Mouse (Mus musculus): ENCODE measurements around the gene Acat3.
"Not testable (repeated sequence)": the region's sequence is repeated elsewhere in the genome, so short reads cannot be mapped to it uniquely, and the experiment has no call there.

The Acat3 gene

DNA sequence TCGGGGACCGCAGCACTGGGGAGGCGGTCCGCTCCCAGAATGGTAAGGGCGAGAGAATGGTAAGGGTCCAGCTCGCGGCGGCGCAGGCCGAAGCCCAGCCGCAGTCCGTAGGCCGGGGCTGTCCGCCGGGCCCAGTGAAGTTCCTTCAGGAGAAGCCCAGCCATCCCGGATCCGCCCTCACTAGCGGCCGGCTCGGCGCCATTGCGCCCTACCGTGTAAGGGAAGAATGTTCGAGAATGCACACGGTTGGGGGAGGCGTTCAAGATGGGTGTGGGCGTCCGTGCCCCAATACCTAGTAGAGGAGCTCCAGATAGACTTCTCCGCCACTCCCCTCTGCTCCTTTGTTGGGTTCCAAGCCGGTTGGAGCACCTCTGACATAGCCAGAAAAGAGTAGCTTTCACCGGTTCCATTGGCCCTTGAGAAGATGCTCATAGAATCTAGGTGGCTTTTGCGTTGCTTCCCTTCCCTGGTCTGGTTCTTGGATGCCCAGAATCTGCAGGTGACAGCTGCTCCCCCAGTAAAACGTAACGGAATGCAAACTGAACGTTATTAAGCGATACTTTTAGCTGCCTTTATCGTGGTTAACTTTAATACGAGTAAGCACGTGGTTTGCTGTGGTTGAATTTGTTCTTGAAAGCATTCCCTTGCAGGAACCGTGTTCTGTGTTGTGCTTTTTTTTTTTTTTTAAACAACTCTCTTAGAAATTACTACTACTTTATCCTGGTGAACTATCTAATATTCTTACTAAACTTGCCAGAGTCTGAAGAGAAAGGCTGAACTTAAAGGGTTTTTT is 23.6 kb downstream of the Acat3 start:
- DNase-seq: no peak

DNA sequence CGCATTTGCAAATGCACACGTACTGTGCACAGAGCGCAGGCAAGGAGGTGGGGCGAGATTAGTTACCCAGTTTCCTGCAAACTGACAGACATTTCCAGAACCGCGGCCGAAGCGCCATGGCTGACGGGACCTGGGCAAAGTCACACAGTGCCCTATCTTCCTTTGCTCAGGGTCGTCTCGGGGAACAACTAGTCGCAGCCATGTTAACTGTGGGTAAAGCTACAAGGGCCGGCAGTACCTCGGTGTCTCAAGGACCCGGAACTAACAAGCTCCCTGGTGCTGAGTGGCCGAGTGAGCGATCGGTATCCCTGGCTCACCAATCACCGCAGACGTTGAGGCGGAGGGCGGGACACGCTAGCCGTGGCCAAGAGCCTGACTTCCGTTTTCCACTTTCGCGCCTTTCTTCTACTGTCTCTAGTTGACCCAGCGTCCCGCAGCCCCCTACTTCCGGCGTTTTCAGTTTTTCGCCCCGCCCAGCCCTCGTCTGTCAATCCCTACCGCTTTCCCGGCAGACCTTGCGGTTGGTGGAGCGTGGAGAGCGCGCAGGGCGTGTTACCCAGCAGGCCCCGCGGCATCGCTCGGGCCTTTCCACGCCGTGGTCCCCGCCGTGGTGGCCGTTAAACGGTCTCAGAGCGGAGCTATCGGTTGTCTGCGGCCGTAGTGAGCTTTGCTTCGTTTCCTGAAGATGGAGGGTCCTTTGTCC is 24.4 kb downstream of the Acat3 start, which contains the start of gene Mrpl18:
Gene Mrpl18, minus strand, starts transcription at position 465 of the 703 bp plus-strand sequence.
- DNase-seq: peak; percentile 99

DNA sequence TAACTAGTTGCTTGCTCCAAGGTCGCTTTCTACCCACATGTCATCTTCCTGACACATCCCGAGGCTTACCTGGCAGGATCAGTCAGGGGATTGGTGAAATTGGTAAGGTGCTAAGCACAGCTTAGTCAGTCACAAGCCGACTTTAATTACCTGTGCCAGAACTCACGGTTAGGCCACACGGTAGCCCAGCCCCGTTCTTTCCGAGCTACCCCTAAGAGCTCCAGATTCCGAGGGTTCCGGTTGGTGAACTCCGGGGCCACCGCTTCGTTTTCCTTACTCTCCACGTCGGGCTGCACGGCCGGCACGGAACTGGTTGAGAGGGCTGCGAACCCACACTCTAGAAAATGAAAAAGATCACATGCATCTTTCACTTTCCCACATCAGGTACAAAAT is 24.9 kb downstream of the Acat3 start, which contains the start of gene Tcp1:
Gene Tcp1, plus strand, starts transcription at position 214 of the 393 bp plus-strand sequence.
- no peak for DNase-seq

DNA sequence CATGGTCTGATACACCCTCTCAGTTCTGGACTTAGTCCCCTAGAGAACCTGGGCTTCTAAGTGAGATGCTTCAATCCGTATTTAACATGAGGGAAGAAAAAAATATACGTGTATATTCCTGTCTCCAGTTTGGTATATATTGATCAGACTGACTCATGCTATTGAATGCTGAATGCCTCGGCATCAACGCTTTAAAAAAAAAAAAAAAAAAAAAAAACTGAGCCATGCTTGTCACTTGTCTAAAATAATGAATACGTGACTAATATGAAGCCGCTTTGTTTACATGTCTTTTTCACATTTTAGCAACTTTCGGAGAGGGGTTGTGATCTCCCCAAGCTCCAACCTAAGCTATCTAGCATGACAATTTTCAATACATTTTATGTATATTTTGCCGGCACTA is 30.0 kb downstream of the Acat3 start:
- no peak for DNase-seq

DNA sequence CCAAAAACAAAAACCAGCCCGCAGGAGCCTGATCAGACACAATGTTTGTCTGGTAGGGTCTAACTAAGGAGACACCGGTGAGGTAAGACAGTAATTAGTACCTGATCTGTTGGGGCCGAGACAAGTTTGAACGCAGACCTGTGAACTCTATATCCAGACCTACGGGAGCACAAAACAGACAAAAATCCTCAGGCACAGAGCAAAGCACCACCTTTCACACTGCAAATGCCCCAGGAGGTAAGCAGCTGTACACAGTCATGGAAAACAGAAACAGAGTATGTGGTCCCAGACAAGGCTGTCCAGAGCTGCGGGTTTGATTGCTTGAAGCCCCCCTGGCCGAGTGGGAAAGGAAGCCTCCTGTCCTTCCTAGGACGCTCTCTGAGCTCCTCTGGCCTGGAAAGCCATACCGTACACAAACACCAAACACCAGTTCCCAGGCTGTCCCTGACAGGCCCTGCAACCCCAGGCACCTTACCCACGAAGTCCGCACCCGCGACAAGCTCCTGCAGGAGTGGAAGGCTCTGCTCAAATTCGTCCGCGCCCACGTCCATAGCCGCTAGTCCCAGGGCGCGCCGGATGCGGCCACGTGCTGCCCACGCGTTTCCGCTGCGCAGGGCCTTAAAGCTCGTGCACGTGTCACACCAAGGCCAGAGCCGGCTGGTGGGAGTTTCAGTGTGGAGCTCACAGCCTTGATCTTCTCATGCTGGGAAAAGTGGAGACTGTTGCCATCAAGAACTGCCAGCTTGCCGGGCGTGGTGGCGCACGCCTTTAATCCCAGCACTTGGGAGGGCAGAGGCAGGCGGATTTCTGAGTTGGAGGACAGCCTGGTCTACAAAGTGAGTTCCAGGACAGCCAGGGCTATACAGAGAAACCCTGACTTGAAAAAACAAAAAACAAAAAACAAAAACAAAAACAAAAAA is 30.8 kb downstream of the Acat3 start, which contains the start of gene Pnldc1:
Gene Pnldc1, minus strand, starts transcription at position 870 of the 920 bp plus-strand sequence.
- DNase-seq: no peak

DNA sequence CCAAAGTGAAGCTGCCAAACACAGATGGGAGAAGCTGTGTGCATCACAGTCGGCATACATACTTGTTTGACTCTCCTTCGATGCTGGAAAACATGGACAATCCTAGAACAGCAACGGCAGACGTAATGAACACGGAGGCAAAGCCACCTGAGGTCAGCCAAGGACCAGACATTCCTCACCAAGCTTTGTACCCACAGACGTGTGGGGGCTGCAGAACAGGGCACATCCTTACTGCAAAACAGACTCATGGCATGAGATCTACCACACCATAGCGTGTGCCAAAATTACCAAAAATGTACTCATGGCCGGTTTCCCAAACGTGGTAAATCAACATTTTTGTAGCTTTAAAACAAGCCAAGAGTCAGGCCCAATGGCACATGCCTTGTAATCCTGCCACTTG is 34.0 kb downstream of the Acat3 start:
- DNase-seq: no peak

DNA sequence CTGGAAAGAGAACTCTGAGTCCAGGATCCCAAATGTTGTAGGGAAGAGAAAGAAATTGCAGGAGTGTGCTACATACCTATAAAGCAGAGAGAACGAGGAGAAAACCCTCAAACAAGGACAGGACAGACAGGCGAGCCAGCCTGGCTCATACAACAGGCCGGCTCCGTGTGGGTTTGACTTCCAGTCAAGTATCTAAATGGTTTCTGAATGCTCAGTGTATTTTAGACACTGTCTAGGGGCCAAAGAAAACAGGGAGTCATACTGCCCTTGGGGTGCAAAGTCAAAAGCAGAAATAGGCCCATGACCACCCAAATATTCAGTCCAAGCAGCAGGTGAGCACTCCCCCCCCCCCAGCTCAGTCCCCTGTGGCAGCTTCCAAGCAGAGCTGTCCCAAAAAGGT is 34.6 kb downstream of the Acat3 start:
- DNase-seq: no peak

DNA sequence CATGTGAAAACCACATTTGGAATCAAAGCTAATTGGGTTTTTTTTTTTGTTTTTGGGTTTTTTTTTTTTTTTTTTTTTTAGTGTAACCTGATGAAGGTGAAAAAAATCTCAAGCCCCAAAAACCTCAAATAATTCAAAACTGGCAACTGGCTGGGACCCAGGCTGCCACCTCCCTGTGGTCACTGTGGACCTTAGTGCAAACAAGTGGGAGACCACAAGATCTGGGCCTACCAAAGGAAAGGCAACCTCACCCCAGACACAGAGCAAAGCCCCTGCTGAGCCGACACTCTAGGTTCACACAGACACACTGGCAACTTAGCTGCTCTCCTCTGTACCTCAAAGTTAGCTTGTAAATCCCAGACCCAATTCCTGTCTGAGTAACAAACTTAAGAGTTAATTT is 36.1 kb downstream of the Acat3 start:
- no peak for DNase-seq

DNA sequence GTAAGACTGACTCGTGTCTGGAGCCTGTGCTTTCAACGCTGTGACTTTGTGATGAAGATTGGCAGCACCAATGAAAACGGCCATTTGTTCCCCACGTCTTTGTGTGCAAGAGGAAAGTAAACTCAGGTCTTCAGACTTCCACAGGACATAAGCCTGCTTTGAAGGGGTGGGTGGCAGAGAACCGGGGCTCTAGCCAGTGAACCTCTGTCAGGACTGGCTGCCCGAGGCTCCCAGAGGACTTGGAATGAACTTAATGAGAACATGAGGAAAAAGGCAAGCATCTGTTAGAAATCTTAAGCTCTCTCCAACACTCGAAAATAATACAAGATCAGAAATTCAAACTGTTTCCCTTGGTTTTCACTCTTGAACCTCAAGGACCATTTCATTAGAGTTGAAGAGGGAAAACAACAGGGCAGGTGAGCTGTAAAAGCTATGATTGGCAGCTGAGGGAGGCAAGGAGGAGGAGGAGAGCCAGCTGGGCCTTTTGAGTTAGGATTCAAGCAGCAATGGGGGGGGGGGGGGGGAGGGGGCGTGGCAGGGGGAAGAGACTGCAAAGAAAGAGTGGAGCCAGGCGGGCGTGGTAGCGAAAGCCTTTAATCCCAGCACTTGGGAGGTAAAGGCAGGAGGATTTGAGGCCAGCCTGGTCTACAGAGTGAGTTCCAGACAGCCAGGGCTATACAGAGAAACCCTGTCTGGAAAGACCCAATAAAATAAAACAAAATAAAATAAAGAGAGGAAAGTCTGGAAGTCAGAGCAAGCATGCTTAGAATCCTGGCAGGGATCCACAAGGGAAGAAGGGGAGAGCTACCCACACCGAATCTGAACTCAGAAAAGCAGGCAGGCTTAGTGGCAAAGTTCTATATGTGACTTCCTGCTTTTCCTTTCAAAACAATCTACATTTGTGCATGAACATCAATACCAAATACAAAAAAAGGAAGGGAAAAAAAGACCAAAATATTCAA is 36.7 kb downstream of the Acat3 start:
- DNase-seq: no peak

DNA sequence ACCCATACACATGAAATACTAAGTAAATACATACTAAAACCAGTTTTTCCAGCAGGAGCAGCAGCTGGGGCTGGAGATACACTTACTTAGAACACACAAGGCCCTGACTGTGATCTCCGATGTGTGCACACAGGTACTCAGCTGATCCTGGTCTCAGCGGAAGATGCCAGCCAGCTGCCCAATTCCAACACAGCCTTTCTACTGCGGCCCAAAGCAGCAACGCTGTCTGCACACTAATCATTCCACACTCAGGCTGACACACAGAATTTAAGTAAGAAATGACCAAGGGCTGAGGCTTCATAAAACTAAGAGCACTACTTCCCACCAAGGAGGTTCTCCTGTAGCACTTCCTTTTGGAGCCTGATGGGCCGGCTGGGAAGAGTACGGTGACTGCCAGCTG is 38.1 kb downstream of the Acat3 start:
- no peak for DNase-seq

DNA sequence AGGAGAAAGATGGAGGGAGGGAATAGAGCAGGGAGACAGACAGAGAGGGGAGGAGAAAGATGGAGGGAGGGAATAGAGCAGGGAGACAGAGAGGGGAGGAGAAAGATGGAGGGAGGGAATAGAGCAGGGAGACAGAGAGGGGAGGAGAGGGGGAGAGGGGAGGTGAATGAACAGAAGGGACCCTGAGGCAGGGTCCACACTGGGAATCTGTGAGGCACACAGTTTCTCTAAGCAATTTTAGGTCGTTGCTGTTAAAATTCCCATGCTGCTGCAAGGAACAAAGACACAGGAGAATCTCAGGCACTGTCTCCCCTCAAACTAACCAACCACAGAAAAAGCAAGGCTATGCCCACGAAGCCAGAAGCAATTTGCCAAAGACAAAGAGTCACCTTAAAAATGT is 41.8 kb downstream of the Acat3 start:
- not testable (repeated sequence) for DNase-seq

DNA sequence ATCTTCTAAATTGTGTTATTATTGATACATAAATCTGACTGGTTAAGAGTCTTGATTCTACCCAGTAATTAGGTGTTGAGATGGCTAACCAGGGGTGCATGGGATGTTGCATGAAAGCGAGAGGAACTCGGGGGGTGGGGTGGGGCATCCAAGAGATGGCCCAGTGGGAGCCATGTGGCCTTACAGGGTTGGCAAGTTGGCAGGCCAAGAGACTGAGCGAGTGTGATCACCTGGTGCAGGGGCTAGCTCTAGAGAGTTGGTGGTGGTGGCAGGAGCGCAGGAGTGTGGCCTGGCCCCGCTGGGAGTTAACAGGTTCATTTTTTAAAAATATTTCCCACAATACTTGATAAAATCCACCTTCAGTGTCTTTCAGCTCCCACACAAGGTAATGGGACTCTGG is 42.7 kb downstream of the Acat3 start:
- DNase-seq: no peak

DNA sequence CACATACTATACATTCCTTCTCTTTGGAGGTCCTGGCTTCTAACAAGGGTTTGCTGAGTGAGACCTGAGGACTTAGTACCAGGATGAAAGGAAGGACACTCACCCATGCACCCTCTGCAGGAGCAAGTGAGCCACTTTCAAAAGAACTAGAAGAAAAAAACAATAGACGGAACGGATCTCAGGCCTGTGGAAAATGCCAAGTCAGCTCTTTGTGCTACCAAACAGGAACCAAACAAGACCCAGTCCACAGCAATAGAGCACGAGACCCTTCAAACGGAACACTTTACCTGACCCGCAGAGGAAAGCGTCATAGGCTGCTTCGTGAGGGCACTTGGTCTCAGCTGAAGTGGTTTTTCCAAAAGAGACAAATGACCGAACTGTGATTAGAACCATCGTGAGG is 48.4 kb downstream of the Acat3 start:
- no peak for DNase-seq

DNA sequence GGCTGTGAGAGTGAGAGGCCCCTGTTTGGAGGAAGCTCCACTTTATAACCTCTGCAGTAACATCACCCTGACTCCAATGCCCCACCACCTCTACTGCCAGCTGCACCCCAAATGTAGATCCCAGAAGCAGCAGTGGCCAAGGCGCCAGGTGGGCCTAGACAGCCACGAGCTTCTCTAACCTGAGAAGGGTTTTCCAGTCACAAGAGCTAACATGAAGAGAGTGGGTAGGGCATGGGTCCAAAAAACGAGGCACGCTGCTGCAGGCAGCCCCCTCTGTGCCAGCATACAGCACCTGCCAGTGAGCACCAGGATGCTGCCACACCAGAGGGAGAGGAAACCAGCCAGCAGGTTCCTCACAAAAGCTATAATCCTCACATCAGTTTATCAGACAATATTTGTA is 49.3 kb downstream of the Acat3 start:
- no peak for DNase-seq

DNA sequence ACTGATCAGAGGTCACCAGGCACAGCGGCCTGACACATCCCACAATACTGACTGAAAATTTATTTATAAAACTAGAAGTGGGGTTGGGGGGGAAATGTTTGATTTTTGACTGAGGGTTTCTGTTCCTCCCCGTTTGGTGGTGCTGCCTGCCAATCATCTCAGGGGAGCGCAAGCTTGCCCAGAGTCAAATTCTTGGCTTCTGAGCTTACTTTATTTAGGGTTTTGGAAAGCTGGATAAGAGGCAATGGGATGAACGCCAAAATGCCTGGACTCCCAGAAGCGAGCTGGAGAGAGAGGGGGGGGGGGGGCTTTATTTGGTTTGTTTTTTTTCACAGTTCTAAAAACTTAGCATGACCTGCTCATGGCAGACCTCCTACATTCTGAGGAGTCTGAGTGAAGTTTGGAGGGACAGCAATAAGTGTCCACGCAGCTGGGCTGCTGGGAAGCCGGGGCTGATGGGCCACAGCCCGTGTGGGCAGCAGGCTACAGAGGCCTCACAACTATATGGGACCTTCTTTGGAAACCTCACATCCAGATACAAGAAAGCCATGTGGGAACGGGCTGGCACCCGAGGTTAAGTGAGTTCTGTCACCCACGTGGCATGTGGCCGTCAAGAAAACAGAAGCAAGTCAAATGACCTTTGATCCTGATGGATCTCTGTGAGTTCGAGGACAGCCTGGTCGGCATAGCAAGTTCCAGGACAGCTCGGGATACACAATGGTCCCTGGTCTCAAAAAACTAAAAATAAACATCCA is 53.2 kb downstream of the Acat3 start:
- DNase-seq: no peak

DNA sequence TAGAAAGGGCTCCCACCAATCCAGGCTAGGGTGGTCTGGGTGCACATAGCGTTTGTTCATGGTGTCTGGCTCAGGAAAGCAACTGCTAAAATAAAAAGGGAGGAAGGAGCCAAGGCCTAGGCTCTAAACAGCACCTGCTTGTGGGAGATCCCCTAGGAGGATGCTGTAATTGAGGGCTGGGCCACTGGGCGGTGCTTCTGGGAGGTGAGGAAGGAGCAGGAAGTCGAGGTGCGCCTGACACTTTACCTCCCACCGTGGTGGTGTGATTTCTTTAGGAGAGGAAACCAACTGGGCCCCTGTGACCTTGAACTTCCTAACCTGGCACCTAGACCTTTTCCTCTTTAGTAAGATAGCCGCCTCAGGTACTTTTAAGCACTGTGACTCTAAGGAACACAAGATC is 53.8 kb downstream of the Acat3 start:
- DNase-seq: no peak

DNA sequence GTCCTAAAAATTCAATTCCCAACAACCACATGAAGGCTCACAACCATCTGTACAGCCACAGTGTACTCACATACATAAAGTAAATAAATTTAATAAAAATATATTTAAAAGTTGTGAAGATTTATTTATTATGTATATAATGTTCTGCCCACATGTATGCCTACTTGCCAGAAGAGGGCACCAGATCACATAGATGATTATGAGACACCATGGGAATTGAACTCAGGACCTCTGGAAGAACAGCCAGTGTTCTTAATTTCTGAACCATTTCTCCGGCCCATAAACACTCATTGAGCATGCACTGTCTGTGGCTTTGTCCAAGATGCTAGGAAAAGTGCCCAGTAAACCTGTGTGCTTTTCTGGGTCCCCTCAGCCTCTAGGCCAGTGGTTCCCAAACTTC is 59.2 kb downstream of the Acat3 start:
- DNase-seq: no peak

DNA sequence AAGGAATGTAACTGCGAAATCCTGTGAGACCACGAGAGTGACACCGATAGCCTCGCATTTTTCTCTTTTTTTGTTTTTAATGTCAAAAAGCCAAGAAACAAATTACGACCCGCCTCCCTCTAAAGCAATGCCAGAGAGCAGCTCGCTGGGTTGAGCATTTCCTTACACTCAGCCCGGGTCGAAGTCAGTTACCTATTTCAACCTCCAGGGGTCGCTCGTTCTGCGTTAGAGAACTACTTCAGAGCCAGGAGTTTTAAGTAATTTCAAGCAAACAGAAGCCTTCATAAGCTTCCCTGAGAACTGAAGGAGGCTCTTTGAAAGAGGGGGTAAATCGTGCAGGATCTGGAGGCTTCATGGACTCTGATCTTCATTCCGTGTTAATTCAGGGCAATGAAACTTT is 60.2 kb downstream of the Acat3 start:
- DNase-seq: peak; percentile 73

DNA sequence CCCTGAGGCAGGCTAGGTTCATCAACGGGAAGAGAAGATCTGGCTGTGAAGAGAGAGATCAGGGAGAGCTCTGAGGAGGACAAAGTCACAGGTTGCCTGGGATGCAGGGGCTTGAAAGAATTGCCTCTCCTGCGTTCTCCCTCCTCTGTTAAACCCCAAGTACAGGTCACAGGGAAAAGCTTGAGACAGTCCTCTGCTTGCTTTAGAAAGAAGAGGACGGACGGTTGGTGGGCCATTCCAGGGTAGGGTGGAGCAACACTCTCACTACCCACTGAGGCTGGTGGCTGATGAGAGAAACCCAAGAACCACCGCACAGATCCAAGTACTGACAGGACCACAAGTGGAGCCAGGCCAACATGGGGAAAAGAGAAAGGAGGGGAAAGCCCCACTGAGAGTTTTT is 64.7 kb downstream of the Acat3 start, which contains the start of gene Mrgprh:
Gene Mrgprh, plus strand, starts transcription at position 301 of the 400 bp plus-strand sequence.
- DNase-seq: no peak
